Mouse (Mus musculus) spleen, adult 12 weeks (tissue): ENCODE results near the gene Ss18l2.

Source experiments
- DNase-seq: peaks from one replicate; pipeline ENCODE4 v3.0.0; 2022; ENCODE audit warnings: low spot score

The Ss18l2 gene

GRCm38 (mm10) chr9:121709898-121710583 lies at the start of gene Ss18l2:
TSS of gene Ss18l2 (plus strand) at chr9:121710329.
- DNase-seq = peak; percentile 98

- no peak for DNase-seq
Measured at GRCm38 (mm10) chr9:121663467-121663866, 46.7 kb upstream of the Ss18l2 start.

GRCm38 (mm10) chr9:121664104-121664503 lies 46.0 kb upstream of the Ss18l2 start:
- no peak for DNase-seq

- no peak for DNase-seq
Measured at GRCm38 (mm10) chr9:121666957-121667630, 43.0 kb upstream of the Ss18l2 start.

GRCm38 (mm10) chr9:121667822-121668221 lies 42.3 kb upstream of the Ss18l2 start:
- no peak for DNase-seq

- no peak for DNase-seq
Measured at GRCm38 (mm10) chr9:121669348-121669791, 40.8 kb upstream of the Ss18l2 start.

GRCm38 (mm10) chr9:121671300-121671699 lies 38.8 kb upstream of the Ss18l2 start:
- DNase-seq = no peak

GRCm38 (mm10) chr9:121672311-121672710 lies 37.8 kb upstream of the Ss18l2 start:
- DNase-seq = no peak

GRCm38 (mm10) chr9:121673716-121674115 lies 36.4 kb upstream of the Ss18l2 start:
- no peak for DNase-seq

GRCm38 (mm10) chr9:121675011-121675410 lies 35.1 kb upstream of the Ss18l2 start:
- DNase-seq = peak; percentile 58

GRCm38 (mm10) chr9:121675556-121675955 lies 34.6 kb upstream of the Ss18l2 start:
- DNase-seq = no peak

- no peak for DNase-seq
Measured at GRCm38 (mm10) chr9:121677069-121677468, 33.1 kb upstream of the Ss18l2 start.

- no peak for DNase-seq
Measured at GRCm38 (mm10) chr9:121677476-121677875, 32.7 kb upstream of the Ss18l2 start.

GRCm38 (mm10) chr9:121679549-121679948 lies 30.6 kb upstream of the Ss18l2 start:
- DNase-seq = no peak

- no peak for DNase-seq
Measured at GRCm38 (mm10) chr9:121681191-121681590, 28.9 kb upstream of the Ss18l2 start.

- DNase-seq = no peak
Measured at GRCm38 (mm10) chr9:121682037-121682680, 28.0 kb upstream of the Ss18l2 start.

GRCm38 (mm10) chr9:121684702-121685101 lies 25.4 kb upstream of the Ss18l2 start:
- no peak for DNase-seq

- DNase-seq = no peak
Measured at GRCm38 (mm10) chr9:121690200-121690651, 19.9 kb upstream of the Ss18l2 start.

GRCm38 (mm10) chr9:121690734-121691133 lies 19.4 kb upstream of the Ss18l2 start:
- DNase-seq = no peak

GRCm38 (mm10) chr9:121694736-121695135 lies 15.4 kb upstream of the Ss18l2 start:
- no peak for DNase-seq

GRCm38 (mm10) chr9:121696626-121697025 lies 13.5 kb upstream of the Ss18l2 start:
- DNase-seq = no peak

- DNase-seq = peak; percentile 59
Measured at GRCm38 (mm10) chr9:121697150-121698049, 12.7 kb upstream of the Ss18l2 start.
